Comparison of ENCODE assay signal across 13 mouse cellular contexts in genomic region chr15:93287628-93288027, GRCm38 (mm10).
"Had no signal": no experiment of that assay in that cellular context is flagged by ENCODE, and none has a peak within 500 bp of the region (broad histone marks: within the 10 kb centered on the region; RNA-seq: fewer than 3 reads in every experiment).

No protein-coding gene starts in this region.

- H3K4me1 ChIP-seq: midbrain, embryonic 13.5 days had no signal

- H3K9me3 ChIP-seq: kidney, embryonic 15.5 days; liver, embryonic 15.5 days; midbrain, embryonic 13.5 days; neural tube, embryonic 15.5 days had no signal

- ATAC-seq: midbrain, embryonic 13.5 days had no signal

- H3K27me3 ChIP-seq: kidney, embryonic 15.5 days; liver, embryonic 15.5 days; midbrain, embryonic 13.5 days; neural tube, embryonic 15.5 days had no signal

- H3K4me3 ChIP-seq: kidney, embryonic 15.5 days; liver, embryonic 15.5 days; midbrain, embryonic 13.5 days; myocyte; neural tube, embryonic 15.5 days had no signal

- DNase-seq: kidney, postnatal 14 days; left cerebral cortex, postnatal 4 days; lung, embryonic 14.5 days; lung, postnatal 10 days; lung, postnatal 4 days; right cerebral cortex, adult 18-20 months; right cerebral cortex, postnatal 25 days; thymus, postnatal 14 days had no signal

- H3K27ac ChIP-seq: kidney, embryonic 15.5 days; midbrain, embryonic 13.5 days; neural tube, embryonic 15.5 days had no signal
